Mouse (Mus musculus) ES-E14 (cell line): Measurements from ENCODE around the gene Gm42669. TPM values are rescaled to one million over a fixed set of nuclear protein-coding genes. Genes with fewer than 3 reads are reported as not detected.

Source experiments
- DNase-seq: peaks from one replicate; pipeline ENCODE4 v3.0.0-alpha.2; 2013; ENCODE audit warnings: low read depth, low spot score
- H3K27ac ChIP-seq: 2 replicates; pipeline ENCODE4 v1.5.1; 2012; ENCODE audit warnings: low read depth, mild to moderate bottlenecking, low read length, moderate library complexity, mixed read lengths; ENCODE audit not compliant: poor library complexity, insufficient read depth, severe bottlenecking
- H3K36me3 ChIP-seq: 2 replicates; pipeline ENCODE4 v1.6.1; 2012; ENCODE audit warnings: mild to moderate bottlenecking, low read length, moderate library complexity, mixed read lengths; ENCODE audit not compliant: control insufficient read depth, poor library complexity, insufficient read depth, severe bottlenecking
- H3K4me1 ChIP-seq, 2 experiments: fragments of 150-350 bp in 1 of 2; sonication (generic) in 1 of 2; 2 replicates each; pipeline ENCODE4 v1.6.1; 2012; ENCODE audit warnings: low read length in 2 of 2, mild to moderate bottlenecking in 1 of 2, mixed read lengths in 1 of 2; ENCODE audit not compliant: control insufficient read depth in 2 of 2, insufficient read depth in 2 of 2, poor library complexity in 1 of 2
- H3K4me3 ChIP-seq, 2 experiments: fragments of 150-350 bp in 1 of 2; sonication (generic) in 1 of 2; 2 replicates each; pipeline ENCODE4 v1.5.1; 2012; ENCODE audit warnings: low read length in 2 of 2, low read depth in 1 of 2, mild to moderate bottlenecking in 1 of 2, mixed read lengths in 1 of 2; ENCODE audit not compliant: insufficient read depth in 1 of 2, poor library complexity in 1 of 2, severe bottlenecking in 1 of 2
- H3K9ac ChIP-seq: 2 replicates; pipeline ENCODE4 v1.6.1; 2012; ENCODE audit warnings: low read depth, mild to moderate bottlenecking, low read length, mixed read lengths; ENCODE audit not compliant: poor library complexity, insufficient read depth, severe bottlenecking
- H3K9me3 ChIP-seq: fragments of 150-350 bp; sonication (generic); 2 replicates; pipeline ENCODE4 v1.6.1; 2012; ENCODE audit warnings: low read depth, mild to moderate bottlenecking, low read length; ENCODE audit not compliant: control insufficient read depth, insufficient read depth
- CHD2 ChIP-seq: IDR thresholded peaks from 2 replicates; pipeline ENCODE4 v1.6.1; 2014; ENCODE audit warnings: mild to moderate bottlenecking, low read depth, low read length, inconsistent platforms
- HCFC1 ChIP-seq: IDR thresholded peaks from 2 replicates; pipeline ENCODE4 v1.6.1; 2012; ENCODE audit warnings: low read length, inconsistent platforms, borderline replicate concordance; ENCODE audit not compliant: insufficient read depth
- MAFK ChIP-seq: IDR thresholded peaks from 2 replicates; pipeline ENCODE4 v1.6.1; 2014; ENCODE audit warnings: mild to moderate bottlenecking, low read depth, low read length, inconsistent platforms; ENCODE audit not compliant: insufficient read depth
- ZC3H11A ChIP-seq: IDR thresholded peaks from 2 replicates; pipeline ENCODE4 v1.6.1; 2012; ENCODE audit warnings: low read depth, mild to moderate bottlenecking, inconsistent platforms, low read length, borderline replicate concordance
- ZNF384 ChIP-seq: IDR thresholded peaks from 2 replicates; pipeline ENCODE4 v1.6.1; 2012; ENCODE audit warnings: low read depth, low read length, inconsistent platforms
- in situ Hi-C, 2 experiments: fragments of 600-800 bp; cut with MboI; formaldehyde crosslinking; loops; one replicate each; pipeline ENCODE4 v1.15.1; 2025; ENCODE audit warnings: low sequenced_read_pairs in 2 of 2, inconsistent platforms in 1 of 2; ENCODE audit not compliant: unreplicated experiment in 2 of 2
- total RNA-seq: library from RNA; depleted of rRNA; stranded (reverse); fragments of 300-350 nt; gene quantifications from 2 replicates; pipeline ENCODE4 v1.2.3, GENCODE M21; 2012

The Gm42669 gene
- total RNA-seq, 1 experiment = 0.94 TPM

DNA sequence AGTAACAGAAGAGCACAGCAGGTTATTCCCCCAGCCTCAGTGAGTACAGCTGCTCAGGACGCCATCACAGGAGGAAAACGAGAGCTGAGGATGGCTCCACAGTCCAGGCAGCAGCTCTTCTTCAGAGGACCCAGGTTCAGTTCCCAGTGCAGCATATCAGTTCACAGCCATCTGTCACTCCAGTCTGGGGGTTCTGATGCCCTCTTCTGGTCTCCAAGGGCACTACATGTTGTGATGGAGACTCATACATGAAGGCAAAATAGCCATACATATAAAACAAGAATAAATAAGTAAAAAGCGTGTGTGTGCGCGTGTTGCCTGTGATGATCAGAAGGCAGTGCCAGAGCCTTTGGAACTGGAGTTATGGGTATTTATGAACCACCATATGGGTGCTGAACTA is 12.7 kb upstream of the Gm42669 start:
- in situ Hi-C loops = no loop called here
- H3K27ac ChIP-seq = no peak overlapping the region
- H3K4me1 ChIP-seq = no peaks in the 10 kb centered on the region
- H3K9me3 ChIP-seq = no peaks in the 10 kb centered on the region
- no peak overlapping the region for H3K4me3 ChIP-seq
- H3K9ac ChIP-seq = no peak overlapping the region
- TF ChIP-seq HCFC1 = no peak
- TF ChIP-seq ZNF384 = no peak
- peak; percentile 17; the same call in 1 of the 2 replicates for TF ChIP-seq ZC3H11A
- H3K36me3 ChIP-seq = no peaks in the 10 kb centered on the region; the same call in 1 of the 2 replicates
- DNase-seq = no peak

DNA sequence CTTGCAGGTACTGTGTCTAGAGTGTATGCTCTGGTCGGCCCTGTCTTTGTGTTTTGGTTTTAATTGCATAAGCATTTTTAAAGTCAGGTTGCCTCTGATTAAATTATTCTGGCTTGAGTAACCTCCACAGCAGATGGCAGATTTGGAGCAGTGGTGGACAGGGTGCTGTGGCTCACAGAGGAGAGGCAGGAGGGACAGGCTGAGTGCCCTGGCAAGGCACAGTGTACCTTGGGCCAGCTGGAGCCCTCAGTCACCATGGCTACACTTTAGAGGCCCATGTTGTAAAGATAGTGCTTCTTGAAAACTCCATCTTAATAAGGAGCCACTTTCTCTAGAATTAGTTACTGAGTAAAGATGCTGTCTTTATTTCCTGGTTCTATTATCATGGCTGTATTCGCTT is 11.4 kb upstream of the Gm42669 start:
- TF ChIP-seq ZNF384 = no peak
- TF ChIP-seq CHD2 = no peak
- no peak for TF ChIP-seq MAFK
- TF ChIP-seq ZC3H11A = no peak
- no peak for TF ChIP-seq HCFC1
- no peak overlapping the region for H3K27ac ChIP-seq
- H3K9me3 ChIP-seq = no peaks in the 10 kb centered on the region
- H3K36me3 ChIP-seq = no peaks in the 10 kb centered on the region; the same call in 1 of the 2 replicates
- no peaks in the 10 kb centered on the region for H3K4me1 ChIP-seq
- no peak overlapping the region for H3K9ac ChIP-seq
- DNase-seq = no peak
- H3K4me3 ChIP-seq = no peak overlapping the region
- in situ Hi-C loops = no loop called here

DNA sequence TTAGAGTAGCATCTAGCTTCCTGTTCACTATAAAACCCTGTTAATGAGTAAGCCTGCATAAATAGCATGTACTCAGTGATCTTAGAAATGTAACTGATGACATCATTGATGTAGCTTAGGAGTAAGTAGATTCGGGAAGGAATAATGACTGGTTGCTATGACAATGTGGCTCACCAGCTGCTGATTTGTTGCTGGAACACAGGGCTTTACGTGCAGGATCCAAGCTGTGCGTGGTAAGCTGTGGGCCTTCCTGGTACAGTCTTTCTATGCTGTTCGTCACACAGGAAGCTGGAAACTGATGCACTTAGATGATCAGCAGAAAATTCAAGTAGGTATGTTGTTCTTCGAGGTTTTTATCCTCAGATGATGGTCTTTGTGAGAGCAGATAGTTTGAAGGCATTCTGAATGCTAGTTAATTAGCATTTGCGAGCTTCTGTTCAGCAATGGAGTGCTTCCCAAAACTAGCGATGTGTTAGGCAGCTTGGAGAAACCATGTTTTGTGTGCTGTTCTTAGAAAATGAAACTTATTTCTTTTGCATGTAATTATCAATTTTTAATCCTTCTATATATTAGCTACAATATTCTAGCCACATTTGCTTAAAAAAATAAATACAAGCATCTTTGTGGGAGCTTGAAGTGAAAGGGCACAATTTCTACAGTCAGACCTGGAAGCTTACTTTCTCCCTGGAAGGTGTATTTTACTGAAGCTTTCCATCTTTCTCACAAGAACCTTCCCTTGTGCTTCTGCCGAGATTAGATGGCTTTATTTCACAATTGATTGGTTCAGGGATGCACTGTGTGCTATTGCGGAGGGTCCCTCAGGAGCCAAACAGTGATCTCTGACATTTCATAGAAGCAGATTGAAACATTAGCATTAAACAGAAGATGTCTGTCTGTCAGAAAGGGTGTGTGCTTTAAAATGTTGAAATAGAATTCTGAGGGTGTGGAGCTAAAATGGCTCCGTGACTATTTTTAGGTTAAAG is 9.6 kb upstream of the Gm42669 start:
- Histone ChIP-seq H3K27ac (no peak overlapping the region), H3K4me1 (no peaks in the 10 kb centered on the region), H3K9me3 (no peaks in the 10 kb centered on the region), H3K4me3 (no peak overlapping the region), H3K36me3 (no peaks in the 10 kb centered on the region), H3K9ac (no peak overlapping the region)
- DNase-seq = no peak
- TF ChIP-seq ZC3H11A = no peak
- no peak for TF ChIP-seq MAFK
- no peak for TF ChIP-seq ZNF384
- TF ChIP-seq CHD2 = no peak
- in situ Hi-C loops = no loop called here

DNA sequence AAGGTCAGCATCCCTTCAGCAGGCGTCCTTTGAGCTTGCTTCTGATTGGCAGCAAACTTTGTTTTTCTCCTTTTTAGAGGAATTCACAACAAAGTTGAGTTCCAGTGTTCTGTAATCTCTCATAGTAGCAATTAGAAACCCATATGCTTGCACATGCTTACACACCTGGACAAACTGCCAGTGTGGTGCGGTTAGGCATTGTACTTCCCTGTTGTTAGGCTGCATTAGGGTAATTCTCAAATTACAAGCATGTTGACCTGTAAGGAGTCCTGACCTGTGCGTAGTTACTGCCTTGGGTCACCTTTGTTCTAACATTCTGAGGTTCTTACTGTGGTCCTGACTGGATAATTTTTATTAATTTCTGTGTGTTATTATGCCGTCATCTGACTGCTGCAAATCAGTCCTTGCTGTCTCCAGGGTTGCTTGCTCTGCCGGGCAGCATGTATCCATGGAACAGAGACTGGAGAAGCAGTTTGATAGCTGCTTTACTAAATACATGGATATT is 8.6 kb upstream of the Gm42669 start:
- no peak for DNase-seq
- H3K4me3 ChIP-seq = no peak overlapping the region
- H3K4me1 ChIP-seq = no peaks in the 10 kb centered on the region
- no peaks in the 10 kb centered on the region; the same call in 1 of the 2 replicates for H3K36me3 ChIP-seq
- no peak for TF ChIP-seq HCFC1
- no peak for TF ChIP-seq MAFK
- TF ChIP-seq CHD2 = no peak
- TF ChIP-seq ZNF384 = no peak
- no peak for TF ChIP-seq ZC3H11A
- in situ Hi-C loops = no loop called here
- no peaks in the 10 kb centered on the region for H3K9me3 ChIP-seq
- H3K27ac ChIP-seq = no peak overlapping the region
- no peak overlapping the region for H3K9ac ChIP-seq
